Mouse (Mus musculus) thymus, adult 2 months (tissue): ENCODE data around the gene Myh7. TPM values are rescaled to one million over a fixed set of nuclear protein-coding genes. Genes with fewer than 3 reads are reported as not detected.

Experiments
- DNase-seq: peaks from one replicate; pipeline ENCODE4 v3.0.0; 2021
- H3K27ac ChIP-seq: fragments of 200-500 bp; 2 replicates; pipeline ENCODE4 v1.5.1; 2012; ENCODE audit warnings: low read length, control low read depth; ENCODE audit not compliant: control insufficient read depth, insufficient read depth
- H3K27me3 ChIP-seq: fragments of 200-500 bp; 2 replicates; pipeline ENCODE4 v1.6.1; 2012; ENCODE audit warnings: mild to moderate bottlenecking, low read length, moderate library complexity, mixed read lengths; ENCODE audit not compliant: control insufficient read depth, insufficient read depth
- H3K36me3 ChIP-seq: fragments of 200-500 bp; 2 replicates; pipeline ENCODE4 v1.6.1; 2012; ENCODE audit warnings: mild to moderate bottlenecking, low read length, moderate library complexity; ENCODE audit not compliant: control insufficient read depth, insufficient read depth
- H3K4me1 ChIP-seq: fragments of 200-500 bp; replicated peaks from 2 replicates; pipeline ENCODE4 v1.6.1; 2012; ENCODE audit warnings: low read length; ENCODE audit not compliant: control insufficient read depth, insufficient read depth
- H3K4me3 ChIP-seq: fragments of 200-500 bp; 2 replicates; pipeline ENCODE4 v1.5.1; 2012; ENCODE audit warnings: mild to moderate bottlenecking, low read length, control low read depth, moderate library complexity; ENCODE audit not compliant: control insufficient read depth, insufficient read depth
- CTCF ChIP-seq: fragments of 200-500 bp; IDR thresholded peaks from 2 replicates; pipeline ENCODE4 v1.5.1; 2012; ENCODE audit warnings: mild to moderate bottlenecking, control low read depth, low read length, moderate library complexity, borderline replicate concordance; ENCODE audit not compliant: control insufficient read depth, poor library complexity, insufficient read depth; ENCODE audit errors: extremely low read depth
- POLR2A ChIP-seq: fragments of 200-500 bp; IDR thresholded peaks from 2 replicates; pipeline ENCODE4 v1.6.1; 2012; ENCODE audit warnings: mild to moderate bottlenecking, low read length, control low read depth, moderate library complexity; ENCODE audit not compliant: control insufficient read depth, poor library complexity, insufficient read depth; ENCODE audit errors: extremely low read depth
- WGBS: fragments of 180-500 bp; shearing (Covaris S2); methylation state at CpG from one replicate; pipeline ENCODE4 v1.1.7; 2018; 5-methylcytosine and 5-hydroxymethylcytosine counted together
- polyA plus RNA-seq: library from polyadenylated mRNA; depleted of rRNA; stranded (reverse); fragments of >200 nt; gene quantifications from 2 replicates; pipeline ENCODE4 v1.2.3, GENCODE M21; 2012

Gene Myh7
- polyA plus RNA-seq, 1 experiment = 0.96 TPM

DNA sequence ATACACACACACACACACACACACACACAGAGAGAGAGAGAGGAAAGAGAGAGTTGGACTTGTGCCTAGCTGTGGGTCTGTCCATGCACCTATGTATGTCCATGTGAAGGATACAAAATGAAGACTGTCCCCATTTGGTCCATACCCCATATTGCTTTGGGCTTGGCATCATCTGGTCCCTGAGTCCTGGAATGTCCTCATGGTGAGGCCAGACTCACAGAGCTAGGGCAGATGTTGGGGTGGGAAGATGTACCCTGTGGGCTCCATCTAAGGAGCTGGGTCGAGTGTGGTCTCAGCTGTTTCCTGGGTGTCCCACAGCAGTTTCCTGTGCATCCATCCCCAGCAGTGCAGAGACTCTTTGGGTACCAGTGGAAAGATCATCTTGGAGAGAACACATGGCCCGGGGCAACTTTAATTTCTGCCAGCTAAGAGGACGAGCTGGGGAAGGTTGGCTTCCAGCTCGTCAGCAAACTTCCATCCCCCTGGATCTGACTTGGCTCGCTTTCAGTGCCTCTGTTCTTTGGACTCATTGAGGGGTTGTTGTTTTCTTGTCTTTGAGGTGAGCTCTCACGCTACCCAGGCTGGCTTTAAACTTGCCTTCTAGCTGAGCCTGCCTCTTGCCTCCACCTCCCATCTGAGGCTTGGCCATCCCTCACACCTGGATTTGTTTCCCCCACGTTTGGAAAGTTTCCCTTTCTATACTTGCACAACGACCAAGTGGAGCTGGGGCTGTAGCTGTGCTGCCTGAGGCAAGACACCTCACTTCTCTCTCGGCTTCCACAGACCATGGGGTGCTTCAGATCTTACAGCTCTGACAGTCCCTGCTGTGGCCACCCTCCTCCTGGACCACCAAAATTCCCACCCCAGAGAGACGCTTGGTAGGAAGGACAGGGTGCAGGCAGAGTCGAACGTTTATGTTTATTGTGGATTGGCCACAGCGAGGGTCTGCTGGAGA is 53.1 kb downstream of the Myh7 start:
- TF ChIP-seq POLR2A (no peak), CTCF (no peak)
- 41% methylated on average over 13 of the region's 13 CpGs for WGBS
- H3K36me3 ChIP-seq = no peaks in the 10 kb centered on the region
- no peak overlapping the region for H3K27ac ChIP-seq
- no peaks in the 10 kb centered on the region for H3K27me3 ChIP-seq
- H3K4me1 ChIP-seq = peaks cover 9% of the 10 kb centered on the region; the same call in 1 of the 2 replicates
- DNase-seq = no peak
- H3K4me3 ChIP-seq = no peak overlapping the region

DNA sequence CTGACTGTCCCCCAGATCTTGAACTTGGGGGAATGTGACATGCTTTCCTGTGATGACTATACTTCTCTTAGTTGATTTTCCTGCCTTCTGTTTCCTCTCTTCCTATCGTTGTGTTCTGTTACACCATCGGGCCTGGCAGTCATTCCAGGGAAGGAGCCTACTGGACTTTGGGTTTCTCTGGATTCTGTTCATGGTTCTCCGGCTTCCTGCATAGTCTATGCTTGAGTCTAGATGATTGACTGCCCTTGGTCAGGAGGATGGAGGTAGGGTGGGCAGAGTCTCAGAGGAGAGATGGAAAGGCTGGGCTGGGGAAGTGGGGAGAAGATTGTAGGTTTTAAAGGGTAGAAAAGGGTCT is 54.3 kb downstream of the Myh7 start:
- no peak overlapping the region for H3K27ac ChIP-seq

DNA sequence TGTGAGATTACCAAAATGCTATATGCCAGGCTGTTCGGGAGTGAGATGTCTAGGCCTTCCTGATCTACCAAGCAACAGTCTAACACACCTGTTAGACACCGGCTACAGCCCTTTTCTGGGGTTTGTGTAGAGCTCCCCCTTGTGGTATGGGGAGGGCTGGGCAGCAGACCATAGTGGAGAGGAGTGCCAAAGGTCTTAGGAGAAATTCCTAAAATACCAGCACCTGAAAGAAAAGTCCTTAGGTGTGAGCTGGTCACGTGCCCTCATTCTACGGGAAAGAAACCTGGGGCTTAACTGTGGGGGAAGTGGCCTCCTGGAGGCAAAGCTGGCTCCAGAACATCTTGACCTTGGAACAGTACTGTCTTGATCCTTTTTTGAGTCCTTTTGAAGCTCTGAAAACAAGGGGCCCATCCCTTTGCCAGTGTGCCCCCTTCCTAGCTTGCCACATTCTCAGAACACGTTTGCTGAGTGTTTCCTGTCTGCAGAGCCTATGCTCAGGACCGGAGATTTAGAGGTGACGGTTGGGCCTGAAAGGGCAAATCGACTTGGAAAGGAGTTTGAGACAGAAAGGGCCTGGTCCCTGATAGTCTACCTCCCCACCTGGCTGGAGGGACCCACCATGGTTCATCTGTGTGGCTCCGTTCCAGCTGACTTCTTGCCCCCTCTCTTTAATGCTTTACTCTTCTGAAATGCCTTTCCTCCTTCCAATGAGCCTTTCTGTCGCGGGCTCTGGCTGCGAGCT is 54.8 kb downstream of the Myh7 start:
- TF ChIP-seq CTCF = peak; percentile 59; the same call in 1 of the 2 replicates
- TF ChIP-seq POLR2A = no peak
- 59% methylated on average over 12 of the region's 12 CpGs for WGBS
- no peak overlapping the region for H3K27ac ChIP-seq

More for the DNA sequence above, 54.3 kb downstream of the Myh7 start:
- Histone ChIP-seq H3K4me3 (no peak overlapping the region), H3K27me3 (no peaks in the 10 kb centered on the region), H3K4me1 (peaks cover 9% of the 10 kb centered on the region; the same call in 1 of the 2 replicates), H3K36me3 (no peaks in the 10 kb centered on the region)
- WGBS = 83% methylated on average over 3 of the region's 3 CpGs
- DNase-seq = no peak
- TF ChIP-seq CTCF (no peak), POLR2A (no peak)

DNA sequence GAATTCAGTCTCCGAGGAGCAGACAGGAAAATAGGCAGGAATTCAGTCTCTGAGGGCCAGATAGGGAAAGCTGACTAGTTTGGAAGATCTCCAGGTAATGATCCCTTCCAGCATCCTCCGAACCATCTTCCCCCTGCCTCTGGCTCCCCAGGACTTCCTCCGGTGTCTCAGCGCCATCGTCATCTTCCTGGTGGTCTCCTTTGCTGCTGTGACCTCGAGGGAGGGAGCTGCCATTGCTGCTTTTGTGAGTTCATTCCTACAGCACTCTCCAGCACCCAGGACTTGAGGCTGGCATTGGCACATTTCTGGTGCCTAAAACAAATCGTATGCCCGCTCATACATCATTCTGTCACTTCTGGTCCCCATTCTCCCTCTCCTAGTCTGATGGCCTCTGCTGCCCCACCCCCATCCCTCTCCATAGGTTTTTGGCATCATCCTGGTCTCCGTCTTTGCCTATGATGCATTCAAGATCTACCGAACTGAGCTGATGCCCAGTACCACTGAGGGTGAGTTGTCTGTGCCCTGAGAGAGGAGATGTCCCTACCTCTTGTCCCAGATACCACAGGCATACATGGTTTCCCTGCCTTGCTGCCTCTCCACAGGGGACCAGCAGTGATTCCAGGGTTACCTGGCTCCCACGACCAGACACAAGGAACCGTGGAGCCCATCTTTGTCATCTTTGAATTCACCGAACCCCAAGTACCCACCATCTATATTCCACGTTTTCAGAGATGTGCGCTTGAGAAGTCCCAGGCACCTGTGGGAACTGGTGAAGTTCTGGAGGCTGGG is 55.8 kb downstream of the Myh7 start:
- whole genome bisulfite sequencing = 93% methylated on average over 15 of the region's 15 CpGs
- no peak for DNase-seq
- no peak overlapping the region for H3K27ac ChIP-seq
- no peaks in the 10 kb centered on the region for H3K36me3 ChIP-seq
- TF ChIP-seq POLR2A = no peak
- TF ChIP-seq CTCF = no peak
- H3K4me3 ChIP-seq = no peak overlapping the region
- peaks cover 9% of the 10 kb centered on the region; the same call in 1 of the 2 replicates for H3K4me1 ChIP-seq
- no peaks in the 10 kb centered on the region for H3K27me3 ChIP-seq

More for the DNA sequence above, 54.8 kb downstream of the Myh7 start:
- Histone ChIP-seq H3K27me3 (no peaks in the 10 kb centered on the region), H3K4me3 (no peak overlapping the region), H3K4me1 (peaks cover 9% of the 10 kb centered on the region; the same call in 1 of the 2 replicates), H3K36me3 (no peaks in the 10 kb centered on the region)
- peak; percentile 71 for DNase-seq

DNA sequence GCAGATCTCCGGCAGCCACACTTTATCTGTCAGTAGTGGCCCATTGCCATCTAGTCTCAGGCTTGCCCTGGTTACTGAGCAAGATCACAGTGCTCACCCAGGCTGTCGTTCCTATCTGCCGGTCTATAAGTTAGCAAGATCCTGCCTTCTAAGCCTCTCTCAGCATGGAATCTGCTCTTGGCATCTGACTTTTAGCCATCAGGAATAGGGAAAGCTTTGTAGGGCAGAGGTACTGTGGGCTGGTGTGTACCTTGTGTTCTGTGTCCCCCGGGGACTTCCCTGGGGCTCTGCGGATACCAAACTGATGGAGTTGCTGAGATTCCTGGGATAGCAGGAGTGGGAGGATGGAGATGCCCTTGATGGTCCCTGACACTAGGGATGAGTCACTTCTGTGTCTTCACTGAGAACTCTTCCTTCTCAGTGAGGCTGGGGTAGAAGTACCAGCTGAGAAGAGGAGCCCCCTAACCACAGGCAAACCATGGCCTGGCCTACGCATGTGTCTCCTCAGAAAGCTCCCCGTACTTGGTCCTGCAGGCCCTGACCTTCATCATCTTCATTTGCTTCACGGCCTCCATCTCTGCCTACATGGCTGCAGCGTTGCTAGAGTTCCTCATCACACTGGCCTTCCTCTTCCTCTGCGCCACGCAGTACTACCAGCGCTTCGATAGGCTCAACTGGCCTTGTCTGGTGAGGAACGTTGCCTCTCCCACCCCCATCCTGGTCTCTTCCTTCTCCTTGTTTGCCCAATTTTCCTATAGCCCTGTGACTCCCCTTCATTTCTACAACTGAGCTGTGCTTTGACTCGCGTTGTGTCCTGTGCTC is 56.9 kb downstream of the Myh7 start:
- 95% methylated on average over 16 of the region's 16 CpGs for WGBS
- Histone ChIP-seq H3K4me1 (peaks cover 9% of the 10 kb centered on the region; the same call in 1 of the 2 replicates), H3K27me3 (no peaks in the 10 kb centered on the region), H3K36me3 (no peaks in the 10 kb centered on the region), H3K27ac (no peak overlapping the region), H3K4me3 (no peak overlapping the region)
- no peak for TF ChIP-seq POLR2A
- TF ChIP-seq CTCF = no peak
- no peak for DNase-seq
